Mouse (Mus musculus) urinary bladder, adult 2 months (tissue): ENCODE data around the gene Dnmt1. TPM values are rescaled to one million over a fixed set of nuclear protein-coding genes. Genes with fewer than 3 reads are reported as not detected.

Experiments
- DNase-seq: peaks from one replicate; pipeline ENCODE4 v3.0.0; 2022; ENCODE audit warnings: low spot score
- polyA plus RNA-seq: library from polyadenylated mRNA; depleted of rRNA; stranded (reverse); fragments of >200 nt; gene quantifications from 2 replicates; pipeline ENCODE4 v1.2.3, GENCODE M21; 2012

Gene Dnmt1
- polyA plus RNA-seq, 1 experiment = 19.1 TPM

DNA sequence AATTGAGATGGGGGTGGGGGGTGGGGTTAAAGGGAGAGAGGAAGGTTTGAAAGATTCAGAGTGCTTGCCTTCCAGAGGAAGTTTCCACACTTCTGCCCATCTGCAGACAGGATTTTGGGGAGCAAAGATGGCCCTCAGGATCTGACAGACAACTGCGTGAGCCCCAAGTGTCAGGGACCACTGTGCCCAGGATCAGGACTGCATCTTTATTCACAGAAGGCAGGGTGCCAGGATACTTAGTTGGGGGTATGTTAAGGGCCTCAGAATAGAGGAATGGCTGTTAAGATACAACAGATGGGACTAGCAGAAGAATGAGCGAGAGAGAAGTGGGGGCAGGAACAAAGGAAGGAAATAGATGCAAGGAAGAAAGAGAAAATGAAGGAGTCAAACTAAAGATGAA is 73.1 kb downstream of the Dnmt1 start:
- DNase-seq = no peak

DNA sequence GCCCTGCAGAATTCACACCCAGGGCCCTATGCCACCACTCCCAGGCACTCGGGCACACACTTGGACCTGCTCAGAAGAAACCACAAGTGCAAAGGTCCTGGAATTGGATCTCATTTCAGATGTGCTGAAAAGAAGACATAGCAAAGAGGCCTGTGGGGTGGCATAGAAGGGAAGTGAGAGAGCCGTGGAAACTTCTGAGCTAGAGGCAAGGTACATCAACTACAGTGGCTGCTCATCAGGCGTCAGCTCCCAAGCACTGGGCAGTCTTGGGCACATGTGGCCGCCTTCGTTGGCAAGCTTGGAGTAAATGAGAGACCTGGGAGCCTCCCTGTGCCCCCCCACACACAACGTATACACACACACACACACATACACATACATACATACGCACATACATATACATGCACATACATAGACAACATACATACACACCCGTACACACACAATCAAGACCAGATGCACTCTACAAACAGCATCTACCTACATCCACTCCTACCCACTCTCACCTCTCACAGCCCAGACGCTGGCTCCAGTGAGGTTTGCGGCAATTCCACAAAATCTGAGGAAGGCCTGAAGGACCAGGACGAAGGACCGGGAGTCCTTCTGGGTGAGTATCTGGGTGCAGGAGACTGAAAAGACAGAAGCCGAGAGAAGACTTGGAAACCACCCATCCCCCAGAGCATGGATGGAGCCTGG is 80.4 kb downstream of the Dnmt1 start, which contains the start of gene Angptl6:
Gene Angptl6, minus strand, starts transcription at position 631 of the 696 bp plus-strand sequence.
- DNase-seq = no peak

GRCm38 (mm10) chr9:20878710-20879065 is 81.0 kb downstream of the Dnmt1 start:
- no peak for DNase-seq

- peak; percentile 98 for DNase-seq
Measured at GRCm38 (mm10) chr9:20878041-20878709, 81.5 kb downstream of the Dnmt1 start.

GRCm38 (mm10) chr9:20877118-20878040 is 82.3 kb downstream of the Dnmt1 start:
- DNase-seq = no peak

DNA sequence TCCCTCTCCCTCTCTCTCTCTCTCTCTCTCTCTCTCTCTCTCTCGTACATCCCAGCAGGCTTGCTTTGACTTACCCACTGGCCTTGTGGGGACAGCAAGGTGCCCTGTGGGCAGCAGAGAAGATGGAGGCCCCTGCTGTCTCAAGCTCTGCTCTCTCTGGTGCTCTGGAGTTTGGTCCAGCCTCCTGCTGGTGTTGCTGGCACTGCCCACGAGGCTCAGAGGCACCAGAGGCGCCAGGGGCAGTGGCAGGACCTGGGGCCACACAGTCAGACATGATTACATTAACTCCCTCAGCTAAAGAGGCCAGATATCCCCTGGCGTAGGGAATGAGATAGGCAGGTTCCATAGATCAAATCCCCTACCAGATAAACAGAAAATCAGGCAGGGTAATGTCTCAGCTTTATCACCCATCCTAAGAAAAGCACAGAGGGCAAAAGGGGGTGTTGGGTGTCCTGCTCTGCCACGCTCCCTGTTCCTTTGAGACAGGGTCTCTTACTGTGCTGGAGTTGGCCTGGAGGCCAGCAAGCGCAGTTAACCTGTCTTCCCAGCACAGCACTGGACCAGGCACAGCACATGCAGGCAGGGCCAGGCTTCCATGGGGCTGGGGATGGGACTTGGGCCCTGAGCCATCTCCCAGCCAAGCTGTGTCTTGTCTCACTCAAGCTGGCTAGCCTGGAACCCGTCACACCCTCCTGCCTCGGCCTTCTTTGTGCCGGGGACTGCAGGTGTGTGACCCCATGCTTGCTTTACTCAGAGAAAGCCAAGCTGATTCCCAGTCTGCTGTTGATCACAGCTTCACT is 83.2 kb downstream of the Dnmt1 start:
- no peak for DNase-seq

GRCm38 (mm10) chr9:20875021-20875790 is 84.5 kb downstream of the Dnmt1 start:
- DNase-seq = no peak

DNA sequence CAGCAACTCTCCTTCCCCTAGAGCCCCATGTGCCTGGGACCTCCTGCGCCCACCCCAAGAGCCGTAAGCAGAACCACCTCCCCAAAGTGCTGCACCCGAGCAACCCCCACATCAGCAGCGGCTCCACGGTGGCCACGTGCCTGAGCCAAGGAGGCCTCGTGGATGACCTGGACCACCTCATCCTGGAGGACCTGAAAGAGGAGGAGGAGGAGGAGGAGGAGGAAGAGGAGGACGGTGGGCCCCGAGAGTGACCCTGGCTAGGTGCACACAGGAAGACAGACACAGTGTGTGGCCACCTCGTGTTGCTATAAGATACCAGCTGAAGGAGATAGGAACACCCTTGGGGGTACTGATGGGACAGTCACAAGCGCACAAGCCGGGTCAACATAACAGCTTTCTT is 86.2 kb downstream of the Dnmt1 start:
- no peak for DNase-seq

DNA sequence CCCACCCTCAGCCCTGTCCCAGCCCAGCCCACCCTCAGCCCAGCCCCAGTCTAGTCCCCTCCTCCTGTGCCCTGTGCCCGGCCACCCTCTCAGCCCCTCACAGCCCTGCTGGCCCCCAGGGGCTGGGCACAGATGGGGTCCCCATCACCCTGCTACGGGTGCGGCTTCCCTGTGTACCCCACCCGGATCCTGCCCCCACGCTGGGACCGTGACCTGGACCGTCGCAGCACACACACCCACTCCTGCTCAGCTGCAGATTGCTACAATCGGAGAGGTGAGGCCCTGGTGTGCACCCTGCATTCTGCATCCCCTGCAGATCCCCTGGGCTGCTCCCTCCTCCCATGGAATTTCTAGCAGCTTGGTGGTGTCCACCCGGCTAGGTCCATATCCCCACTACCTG is 86.7 kb downstream of the Dnmt1 start:
- no peak for DNase-seq

DNA sequence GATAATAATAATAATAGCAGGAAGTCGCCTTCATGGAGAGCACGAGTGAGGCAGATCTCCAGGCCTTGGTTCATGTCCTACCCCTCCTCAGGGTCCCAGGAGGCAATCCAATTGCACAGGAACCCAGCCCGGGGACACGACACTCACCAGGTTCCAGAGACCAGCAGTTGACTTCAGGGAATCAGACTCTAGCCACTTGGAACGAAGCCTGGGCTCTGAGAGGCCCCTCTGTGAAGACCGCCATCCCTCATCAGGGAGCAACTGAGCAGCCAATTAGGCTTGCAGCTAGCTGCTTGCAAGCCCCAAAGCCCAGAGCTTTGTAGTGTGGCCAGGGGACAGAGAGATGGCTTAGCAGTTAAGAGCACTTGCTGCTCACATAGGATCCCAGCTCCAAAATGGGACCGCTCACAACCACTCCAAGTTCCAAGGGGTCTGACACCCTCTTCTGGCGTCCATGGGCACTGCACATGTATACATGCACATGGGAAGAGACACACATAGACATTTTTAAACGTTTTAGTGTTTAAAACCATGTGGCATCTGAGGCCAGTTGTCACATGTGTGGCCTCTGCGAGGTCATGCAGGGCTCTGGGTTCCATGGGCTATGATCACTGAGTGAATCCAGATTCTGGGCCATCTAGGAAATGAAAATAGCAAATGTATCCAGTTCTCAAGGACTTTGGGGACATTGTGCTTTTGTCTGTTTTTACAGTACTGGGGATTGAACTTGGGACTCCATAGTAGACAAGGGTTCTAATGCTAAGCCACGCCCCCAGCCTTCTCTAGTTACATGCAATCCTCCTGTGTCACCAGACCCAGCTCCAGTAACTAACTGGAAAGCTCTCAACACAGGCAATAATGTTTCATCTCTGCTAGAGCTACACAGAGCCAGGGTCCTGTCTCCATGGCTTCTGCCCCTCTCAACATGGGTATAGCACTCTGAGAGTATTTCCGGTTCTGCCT is 89.2 kb downstream of the Dnmt1 start:
- no peak for DNase-seq

DNA sequence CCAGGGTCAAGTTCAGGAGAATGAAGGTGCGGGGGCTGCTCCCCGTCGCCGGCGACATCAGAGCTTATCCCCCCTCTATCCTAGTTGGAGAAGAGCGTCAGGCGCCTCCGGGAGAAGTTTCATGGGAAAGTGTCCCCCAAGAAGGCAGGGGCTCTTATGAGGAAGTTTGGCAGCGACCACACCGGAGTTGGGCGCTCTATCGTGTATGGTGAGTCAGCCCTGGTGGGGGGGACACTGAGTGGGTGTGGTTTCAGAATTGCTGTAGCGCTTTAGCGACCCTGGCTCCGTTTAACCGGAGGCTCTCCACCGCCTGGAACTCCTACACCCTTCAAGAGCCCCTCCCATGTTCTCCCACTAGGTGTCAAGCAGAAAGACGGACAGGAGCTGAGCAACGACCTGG is 90.4 kb downstream of the Dnmt1 start:
- DNase-seq = no peak

GRCm38 (mm10) chr9:20868448-20869001 is 91.2 kb downstream of the Dnmt1 start, which contains the start of gene A230050P20Rik:
Gene A230050P20Rik, plus strand, starts transcription at chr9:20868642.
- DNase-seq = peak; percentile 53

DNA sequence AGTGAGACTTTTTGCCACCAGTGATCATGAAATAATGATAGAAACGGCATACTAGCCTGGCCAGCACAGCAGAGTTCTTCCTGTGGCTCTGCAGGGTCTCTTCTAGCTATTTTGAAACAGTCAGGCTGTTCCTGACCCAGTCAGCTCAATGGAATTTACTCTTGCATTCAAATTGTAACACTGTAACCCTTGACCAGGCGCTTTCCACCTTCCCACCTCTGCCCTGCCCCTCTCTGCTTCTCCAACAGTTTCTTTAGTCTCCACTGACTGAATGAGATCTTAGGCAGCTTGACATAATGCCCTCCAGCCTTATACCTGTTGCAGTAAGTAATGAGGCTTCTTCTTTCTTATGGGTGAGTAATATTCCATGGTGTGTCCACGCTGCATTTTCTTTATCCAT is 92.8 kb downstream of the Dnmt1 start:
- no peak for DNase-seq

DNA sequence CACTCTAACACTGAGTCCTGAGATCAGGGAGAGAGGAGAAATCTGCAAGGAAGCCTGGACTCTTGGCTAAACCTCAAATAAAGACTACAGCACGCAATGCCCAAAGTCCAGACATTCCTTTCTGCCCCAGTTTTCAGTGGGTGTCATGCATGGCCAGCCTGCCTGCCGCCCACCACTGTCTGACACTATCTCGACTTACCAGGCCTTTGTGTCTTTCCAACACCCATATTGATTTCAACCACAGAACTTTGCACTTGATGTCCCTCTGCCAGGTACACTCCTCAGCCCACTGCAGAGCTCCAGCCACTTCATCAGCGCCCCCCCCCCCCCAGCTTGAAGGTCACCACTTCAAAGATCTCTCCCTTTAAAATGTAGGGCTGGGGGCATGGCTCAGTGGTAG is 97.5 kb downstream of the Dnmt1 start:
- no peak for DNase-seq

- no peak for DNase-seq
Measured at GRCm38 (mm10) chr9:20861821-20862220, 97.9 kb downstream of the Dnmt1 start.

DNA sequence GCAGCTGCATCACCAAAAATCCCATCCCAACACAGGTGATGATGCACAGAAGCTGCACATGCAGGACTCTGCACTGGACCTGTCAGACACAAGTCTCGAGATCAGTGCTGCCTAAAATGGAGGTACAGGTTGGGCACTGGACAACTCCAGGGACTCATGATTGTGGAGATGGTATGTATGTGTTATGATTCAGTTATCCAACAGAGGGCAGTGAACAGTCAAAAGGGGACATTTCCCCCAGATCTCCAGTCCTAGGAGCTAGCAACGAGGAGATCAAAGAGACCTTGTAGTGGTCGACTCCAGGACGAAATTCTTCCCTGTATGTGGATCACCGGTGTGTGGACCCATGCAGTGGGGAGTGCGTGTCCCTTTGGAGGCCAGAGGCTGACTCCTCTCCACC is 99.8 kb downstream of the Dnmt1 start:
- DNase-seq = no peak
